Mouse (Mus musculus): Measurements from ENCODE around the gene Plppr3. TPM values are rescaled to one million over a fixed set of nuclear protein-coding genes. Genes with fewer than 3 reads are reported as not detected.

The Plppr3 gene
- total and polyA plus RNA-seq, 2 experiments from 2014 or later: 328 to 473 TPM

DNA sequence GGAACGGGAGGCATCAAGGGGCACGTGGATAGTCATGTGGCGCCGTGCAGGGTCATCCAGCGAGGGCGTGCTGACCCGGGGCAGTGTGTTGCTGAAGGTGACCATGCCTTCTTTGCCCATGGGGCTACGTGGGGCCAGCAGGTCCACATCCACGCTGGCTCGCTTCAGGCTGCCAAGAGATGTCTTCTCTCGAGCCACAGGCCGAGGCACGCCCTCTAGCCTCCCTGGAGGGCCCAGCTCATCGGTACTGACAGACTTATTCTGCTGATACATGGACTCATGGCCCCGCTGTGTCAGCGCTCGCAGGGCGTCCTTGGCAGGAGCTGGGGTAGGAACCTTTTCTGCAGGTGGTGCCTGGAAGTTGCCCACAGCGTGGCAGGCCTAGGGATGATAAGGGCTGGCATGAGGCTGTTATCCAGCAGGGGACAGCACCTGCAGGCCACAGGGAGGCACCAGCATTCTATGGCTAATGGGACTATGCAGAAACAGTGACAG is 8.6 kb downstream of the Plppr3 start:
- Histone ChIP-seq H3K4me3 (ENCODE audit: low read depth, low read length) (no peak overlapping the region), H3K9me3 (ENCODE audit: low read length) (no peaks in the 10 kb centered on the region), H3K4me1 (ENCODE audit: insufficient read depth) (no peaks in the 10 kb centered on the region), H3K4me2 (ENCODE audit: low read depth) (no peak overlapping the region), H3K27me3 (ENCODE audit: insufficient read depth, low read length) (no peaks in the 10 kb centered on the region), H3K36me3 (ENCODE audit: insufficient read depth) (peaks cover 79% of the 10 kb centered on the region), H3K9ac (no peak overlapping the region), H3K27ac (ENCODE audit: low read depth, low read length) (0 out of 2 replicates have a peak overlapping the region, but pooled peaks have one; percentile 15)
- TF ChIP-seq CTCF (IDR thresholded peaks at IDR 0.05; ENCODE audit: low read depth): peak; percentile 47
- DNase-seq (no peak), ATAC-seq (peak; percentile 4; the same call in 1 of the 2 replicates)
- 73% methylated on average over 19 of the region's 19 CpGs for WGBS

- no peaks in the 10 kb centered on the region for H3K9me3 ChIP-seq (ENCODE audit: low read length)
- peaks cover 82% of the 10 kb centered on the region for H3K36me3 ChIP-seq (ENCODE audit: insufficient read depth)
- 61% methylated on average over 12 of the region's 12 CpGs for WGBS
- TF ChIP-seq CTCF (IDR thresholded peaks at IDR 0.05; ENCODE audit: low read depth): no peak
- peak overlapping the region; percentile 28; the same call in 1 of the 2 replicates for H3K9ac ChIP-seq
- H3K4me1 ChIP-seq (ENCODE audit: insufficient read depth): no peaks in the 10 kb centered on the region
- no peak overlapping the region for H3K4me3 ChIP-seq (ENCODE audit: low read depth, low read length)
- no peak overlapping the region for H3K4me2 ChIP-seq (ENCODE audit: low read depth)
- peak overlapping the region; percentile 47 for H3K27ac ChIP-seq (ENCODE audit: low read depth, low read length)
- ATAC-seq (peak; percentile 10; the same call in 1 of the 2 replicates), DNase-seq (no peak)
- no peaks in the 10 kb centered on the region for H3K27me3 ChIP-seq (ENCODE audit: insufficient read depth, low read length)
Observed at GRCm38 (mm10) chr10:79865189-79865601, 9.2 kb downstream of the Plppr3 start.

- Histone ChIP-seq H3K4me1 (ENCODE audit: insufficient read depth) (no peaks in the 10 kb centered on the region), H3K4me3 (ENCODE audit: low read depth, low read length) (no peak overlapping the region), H3K27ac (ENCODE audit: low read depth, low read length) (peak overlapping the region; percentile 47), H3K4me2 (ENCODE audit: low read depth) (no peak overlapping the region), H3K27me3 (ENCODE audit: insufficient read depth, low read length) (no peaks in the 10 kb centered on the region), H3K36me3 (ENCODE audit: insufficient read depth) (peaks cover 82% of the 10 kb centered on the region), H3K9me3 (ENCODE audit: low read length) (no peaks in the 10 kb centered on the region), H3K9ac (no peak overlapping the region)
- no peak for TF ChIP-seq CTCF (IDR thresholded peaks at IDR 0.05; ENCODE audit: low read depth)
- ATAC-seq (peak; percentile 18; the same call in 1 of the 2 replicates), DNase-seq (no peak)
- WGBS: 50% methylated on average over 10 of the region's 10 CpGs
Observed at GRCm38 (mm10) chr10:79864351-79865188, 9.9 kb downstream of the Plppr3 start.

DNA sequence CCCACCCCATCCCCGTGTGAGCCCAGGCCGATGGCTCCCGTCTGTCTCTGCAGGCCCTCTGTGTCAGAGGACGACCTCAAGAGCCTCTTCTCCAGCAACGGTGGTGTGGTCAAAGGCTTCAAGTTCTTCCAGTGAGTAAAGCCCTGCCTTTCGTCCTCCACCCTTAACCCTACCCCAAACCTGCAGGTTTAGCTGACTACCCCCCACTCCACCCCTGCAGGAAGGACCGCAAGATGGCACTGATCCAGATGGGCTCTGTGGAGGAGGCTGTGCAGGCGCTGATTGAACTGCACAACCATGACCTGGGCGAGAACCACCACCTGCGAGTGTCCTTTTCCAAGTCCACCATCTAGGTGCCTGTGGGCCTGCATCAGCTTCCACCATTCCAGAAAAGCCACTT is 11.5 kb downstream of the Plppr3 start:
- H3K9me3 ChIP-seq (ENCODE audit: low read length): no peaks in the 10 kb centered on the region
- no peaks in the 10 kb centered on the region for H3K27me3 ChIP-seq (ENCODE audit: insufficient read depth, low read length)
- no peak overlapping the region for H3K4me2 ChIP-seq (ENCODE audit: low read depth)
- DNase-seq (no peak), ATAC-seq (no peak)
- peaks cover 87% of the 10 kb centered on the region for H3K36me3 ChIP-seq (ENCODE audit: insufficient read depth)
- no peak overlapping the region for H3K9ac ChIP-seq
- WGBS: 69% methylated on average over 10 of the region's 10 CpGs
- no peak overlapping the region for H3K27ac ChIP-seq (ENCODE audit: low read depth, low read length)
- H3K4me3 ChIP-seq (ENCODE audit: low read depth, low read length): no peak overlapping the region
- peaks cover 8% of the 10 kb centered on the region for H3K4me1 ChIP-seq (ENCODE audit: insufficient read depth)
- TF ChIP-seq CTCF (IDR thresholded peaks at IDR 0.05; ENCODE audit: low read depth): no peak

- WGBS: 81% methylated on average over 23 of the region's 23 CpGs
- no peak overlapping the region for H3K4me3 ChIP-seq (ENCODE audit: low read depth, low read length)
- ATAC-seq (no peak), DNase-seq (no peak)
- H3K27ac ChIP-seq (ENCODE audit: low read depth, low read length): no peak overlapping the region
- no peak for TF ChIP-seq CTCF (IDR thresholded peaks at IDR 0.05; ENCODE audit: low read depth)
- H3K9ac ChIP-seq: no peak overlapping the region
- no peak overlapping the region for H3K4me2 ChIP-seq (ENCODE audit: low read depth)
- no peaks in the 10 kb centered on the region for H3K27me3 ChIP-seq (ENCODE audit: insufficient read depth, low read length)
- H3K9me3 ChIP-seq (ENCODE audit: low read length): no peaks in the 10 kb centered on the region
- peaks cover 84% of the 10 kb centered on the region for H3K36me3 ChIP-seq (ENCODE audit: insufficient read depth)
- H3K4me1 ChIP-seq (ENCODE audit: insufficient read depth): peaks cover 15% of the 10 kb centered on the region
Observed at GRCm38 (mm10) chr10:79862049-79862788, 12.2 kb downstream of the Plppr3 start.

- no peak for DNase-seq
- Histone ChIP-seq H3K27me3 (ENCODE audit: insufficient read depth, low read length) (no peaks in the 10 kb centered on the region), H3K9me3 (ENCODE audit: low read length) (no peaks in the 10 kb centered on the region), H3K4me1 (ENCODE audit: insufficient read depth) (peaks cover 22% of the 10 kb centered on the region), H3K27ac (ENCODE audit: low read depth, low read length) (no peak overlapping the region), H3K9ac (no peak overlapping the region), H3K36me3 (ENCODE audit: insufficient read depth) (peaks cover 80% of the 10 kb centered on the region), H3K4me2 (ENCODE audit: low read depth) (no peak overlapping the region), H3K4me3 (ENCODE audit: low read depth, low read length) (no peak overlapping the region)
- 72% methylated on average over 25 of the region's 25 CpGs for WGBS
- ATAC-seq: no peak
- TF ChIP-seq CTCF (IDR thresholded peaks at IDR 0.05; ENCODE audit: low read depth): no peak
Observed at GRCm38 (mm10) chr10:79861230-79862048, 13.0 kb downstream of the Plppr3 start.

Measured in forebrain, postnatal 0 days (tissue).